Mouse (Mus musculus) liver, embryonic 15.5 days (tissue): ENCODE measurements around the gene Slc2a10. TPM values are rescaled to one million over a fixed set of nuclear protein-coding genes. Genes with fewer than 3 reads are reported as not detected.

ENCODE experiments used
- ATAC-seq: fragments of 200-750 bp; cut with Nextera tagmentation; 2 replicates; pipeline ENCODE4 v1.8.0; 2017; ENCODE audit warnings: moderate number of reproducible peaks, mild to moderate bottlenecking, moderate library complexity; ENCODE audit not compliant: insufficient read depth
- H3K27ac ChIP-seq: fragments of 300-500 bp; sonication (generic); replicated peaks from 2 replicates; pipeline ENCODE4 v1.5.1; 2015; ENCODE audit warnings: mild to moderate bottlenecking, inconsistent platforms
- H3K27me3 ChIP-seq: fragments of 300-500 bp; sonication (generic); 2 replicates; pipeline ENCODE4 v1.6.1; 2015; ENCODE audit warnings: mild to moderate bottlenecking, inconsistent platforms
- H3K36me3 ChIP-seq: fragments of 300-500 bp; sonication (generic); replicated peaks from 2 replicates; pipeline ENCODE4 v1.6.1; 2015; ENCODE audit warnings: moderate library complexity, mild to moderate bottlenecking, inconsistent platforms
- H3K4me1 ChIP-seq: fragments of 300-500 bp; sonication (generic); replicated peaks from 2 replicates; pipeline ENCODE4 v1.6.1; 2015; ENCODE audit warnings: inconsistent platforms
- H3K4me2 ChIP-seq: fragments of 300-500 bp; sonication (generic); 2 replicates; pipeline ENCODE4 v1.6.1; 2015; ENCODE audit warnings: moderate library complexity, mild to moderate bottlenecking, inconsistent platforms
- H3K4me3 ChIP-seq: fragments of 300-500 bp; sonication (generic); replicated peaks from 2 replicates; pipeline ENCODE4 v1.5.1; 2015; ENCODE audit warnings: mild to moderate bottlenecking, inconsistent platforms
- H3K9ac ChIP-seq: fragments of 300-500 bp; sonication (generic); 2 replicates; pipeline ENCODE4 v1.6.1; 2015; ENCODE audit warnings: moderate library complexity, mild to moderate bottlenecking, inconsistent platforms
- H3K9me3 ChIP-seq: fragments of 300-500 bp; sonication (generic); replicated peaks from 2 replicates; pipeline ENCODE4 v1.6.1; 2016; ENCODE audit warnings: inconsistent platforms
- WGBS: fragments of 180-500 bp; shearing (Covaris S2); methylation state at CpG from one replicate; pipeline ENCODE4 v1.1.7; 2015; ENCODE audit warnings: mixed read lengths; ENCODE audit not compliant: insufficient replicate concordance; 5-methylcytosine and 5-hydroxymethylcytosine counted together
- polyA plus RNA-seq: library from polyadenylated mRNA; unstranded; fragments of >200 nt; fragmentation: Nextera tagmentation; extraction: Ambion mirVana; gene quantifications from 2 replicates; pipeline ENCODE4 v1.2.1, GENCODE M21; 2015

The Slc2a10 gene
- polyA plus RNA-seq, 1 experiment from 2014 or later, result 0.29 TPM

- no peaks in the 10 kb centered on the region for H3K9me3 ChIP-seq
- no peak for ATAC-seq
- H3K4me2 ChIP-seq, result no peak overlapping the region
- WGBS, result 70% methylated on average over 6 of the region's 6 CpGs
- no peak overlapping the region for H3K9ac ChIP-seq
- H3K27me3 ChIP-seq, result peaks cover 48% of the 10 kb centered on the region
- H3K4me3 ChIP-seq, result no peak overlapping the region
- H3K27ac ChIP-seq, result no peak overlapping the region
- no peaks in the 10 kb centered on the region for H3K36me3 ChIP-seq
- peaks cover 4% of the 10 kb centered on the region for H3K4me1 ChIP-seq
These were observed 58.3 kb downstream of the Slc2a10 start for GRCm38 (mm10) chr2:165561861-165562260.

GRCm38 (mm10) chr2:165563298-165564058 is 59.9 kb downstream of the Slc2a10 start:
- peak overlapping the region; percentile 22; the same call in 1 of the 2 replicates for H3K4me3 ChIP-seq
- peak overlapping the region; percentile 44 for H3K4me2 ChIP-seq
- H3K27me3 ChIP-seq, result peaks cover 48% of the 10 kb centered on the region
- H3K9ac ChIP-seq, result no peak overlapping the region
- no peak for ATAC-seq
- no peaks in the 10 kb centered on the region for H3K36me3 ChIP-seq
- H3K27ac ChIP-seq, result no peak overlapping the region
- no peaks in the 10 kb centered on the region for H3K9me3 ChIP-seq
- peaks cover 4% of the 10 kb centered on the region for H3K4me1 ChIP-seq
- 2% methylated on average over 51 of the region's 52 CpGs for WGBS

- no peak overlapping the region for H3K4me2 ChIP-seq
- H3K27ac ChIP-seq, result no peak overlapping the region
- peaks cover 48% of the 10 kb centered on the region for H3K27me3 ChIP-seq
- no peak overlapping the region for H3K9ac ChIP-seq
- ATAC-seq, result no peak
- H3K9me3 ChIP-seq, result no peaks in the 10 kb centered on the region
- H3K4me1 ChIP-seq, result peaks cover 4% of the 10 kb centered on the region
- no peaks in the 10 kb centered on the region for H3K36me3 ChIP-seq
- H3K4me3 ChIP-seq, result no peak overlapping the region
- 64% methylated on average over 8 of the region's 8 CpGs for WGBS
These were observed 60.5 kb downstream of the Slc2a10 start for GRCm38 (mm10) chr2:165564101-165564500.

GRCm38 (mm10) chr2:165564620-165565019 is 61.0 kb downstream of the Slc2a10 start:
- H3K27me3 ChIP-seq, result peaks cover 48% of the 10 kb centered on the region
- H3K36me3 ChIP-seq, result no peaks in the 10 kb centered on the region
- H3K4me2 ChIP-seq, result no peak overlapping the region
- H3K4me1 ChIP-seq, result peaks cover 4% of the 10 kb centered on the region
- no peak for ATAC-seq
- no peak overlapping the region for H3K9ac ChIP-seq
- H3K27ac ChIP-seq, result no peak overlapping the region
- H3K9me3 ChIP-seq, result no peaks in the 10 kb centered on the region
- no peak overlapping the region for H3K4me3 ChIP-seq
- 53% methylated on average over 6 of the region's 6 CpGs for WGBS

- Histone ChIP-seq H3K9me3 (no peaks in the 10 kb centered on the region), H3K4me3 (no peak overlapping the region), H3K4me2 (no peak overlapping the region), H3K27ac (no peak overlapping the region), H3K4me1 (peaks cover 4% of the 10 kb centered on the region), H3K9ac (no peak overlapping the region), H3K36me3 (no peaks in the 10 kb centered on the region), H3K27me3 (peaks cover 38% of the 10 kb centered on the region)
- ATAC-seq, result no peak
- WGBS, result 60% methylated on average over 6 of the region's 6 CpGs
These were observed 63.3 kb downstream of the Slc2a10 start for GRCm38 (mm10) chr2:165566898-165567297.

- 61% methylated on average over 9 of the region's 9 CpGs for WGBS
- no peak overlapping the region for H3K4me3 ChIP-seq
- no peak overlapping the region for H3K27ac ChIP-seq
- no peak for ATAC-seq
- no peak overlapping the region for H3K4me2 ChIP-seq
- no peak overlapping the region for H3K9ac ChIP-seq
- no peaks in the 10 kb centered on the region for H3K36me3 ChIP-seq
- peaks cover 31% of the 10 kb centered on the region for H3K27me3 ChIP-seq
- H3K4me1 ChIP-seq, result peaks cover 4% of the 10 kb centered on the region
- H3K9me3 ChIP-seq, result no peaks in the 10 kb centered on the region
These were observed 64.2 kb downstream of the Slc2a10 start for GRCm38 (mm10) chr2:165567820-165568219.

GRCm38 (mm10) chr2:165568911-165569310 is 65.3 kb downstream of the Slc2a10 start:
- 68% methylated on average over 6 of the region's 6 CpGs for WGBS
- Histone ChIP-seq H3K4me3 (no peak overlapping the region), H3K27ac (no peak overlapping the region), H3K36me3 (no peaks in the 10 kb centered on the region), H3K4me1 (no peaks in the 10 kb centered on the region), H3K9me3 (no peaks in the 10 kb centered on the region), H3K27me3 (peaks cover 20% of the 10 kb centered on the region), H3K9ac (no peak overlapping the region), H3K4me2 (no peak overlapping the region)
- ATAC-seq, result no peak

Other genes with a start within 250 kb of the Slc2a10 start
- gene Slc35c2, start 215.9 kb upstream of the Slc2a10 start, polyA plus RNA-seq, result 39.1 and 47.7 TPM in 2 replicates
- 16.6 and 17.1 TPM in 2 replicates for gene Elmo2, start 177.3 kb upstream of the Slc2a10 start, polyA plus RNA-seq
- 0.06 TPM in 1 of 2 replicates, not detected in the other for gene Zfp663, start 135.1 kb upstream of the Slc2a10 start, polyA plus RNA-seq
- 0.97 and 1.3 TPM in 2 replicates for gene Zfp334, start 115.5 kb upstream of the Slc2a10 start, polyA plus RNA-seq
- 4.1 and 5.2 TPM in 2 replicates for gene Ocstamp, start 103.4 kb upstream of the Slc2a10 start, polyA plus RNA-seq
- 11.9 and 16.6 TPM in 2 replicates for gene Slc13a3, start 30.6 kb upstream of the Slc2a10 start, polyA plus RNA-seq
- 9.6 and 11.5 TPM in 2 replicates for gene Trp53rka, start 10.5 kb upstream of the Slc2a10 start, polyA plus RNA-seq
- 0.16 TPM in 1 of 2 replicates, not detected in the other for gene Eya2, start 91.2 kb downstream of the Slc2a10 start, polyA plus RNA-seq